Mouse (Mus musculus) heart, embryonic 12.5 days (tissue): ENCODE measurements around the gene Cuedc2. TPM values are rescaled to one million over a fixed set of nuclear protein-coding genes. Genes with fewer than 3 reads are reported as not detected.
A peak's percentile ranks its signal among the peaks of the same experiment; 100 is the strongest.

Experiments
- ATAC-seq: fragments of 200-750 bp; cut with Nextera tagmentation; 2 replicates; pipeline ENCODE4 v1.8.0; 2017; ENCODE audit warnings: moderate TSS enrichment, moderate library complexity; ENCODE audit not compliant: insufficient number of reproducible peaks, low FRiP score
- H3K27ac ChIP-seq: fragments of 300-500 bp; sonication (generic); 2 replicates; pipeline ENCODE4 v1.5.1; 2016; ENCODE audit warnings: mild to moderate bottlenecking, moderate library complexity; ENCODE audit not compliant: poor library complexity, severe bottlenecking
- H3K27me3 ChIP-seq: fragments of 300-500 bp; sonication (generic); replicated peaks from 2 replicates; pipeline ENCODE4 v1.6.1; 2016; ENCODE audit warnings: mild to moderate bottlenecking, moderate library complexity
- H3K36me3 ChIP-seq: fragments of 300-500 bp; sonication (generic); 2 replicates; pipeline ENCODE4 v1.6.1; 2016; ENCODE audit warnings: mild to moderate bottlenecking, moderate library complexity
- H3K4me1 ChIP-seq: fragments of 300-500 bp; sonication (generic); replicated peaks from 2 replicates; pipeline ENCODE4 v1.6.1; 2016; ENCODE audit warnings: mild to moderate bottlenecking
- H3K4me2 ChIP-seq: fragments of 300-500 bp; sonication (generic); 2 replicates; pipeline ENCODE4 v1.6.1; 2016; ENCODE audit warnings: mild to moderate bottlenecking, moderate library complexity
- H3K4me3 ChIP-seq: fragments of 300-500 bp; sonication (generic); 2 replicates; pipeline ENCODE4 v1.5.1; 2016; ENCODE audit warnings: mild to moderate bottlenecking
- H3K9ac ChIP-seq: fragments of 300-500 bp; sonication (generic); 2 replicates; pipeline ENCODE4 v1.6.1; 2016; ENCODE audit warnings: mild to moderate bottlenecking, moderate library complexity
- H3K9me3 ChIP-seq: fragments of 300-500 bp; sonication (generic); replicated peaks from 2 replicates; pipeline ENCODE4 v1.6.1; 2016; ENCODE audit warnings: mild to moderate bottlenecking, moderate library complexity
- WGBS: fragments of 180-500 bp; shearing (Covaris S2); methylation state at CpG from one replicate; pipeline ENCODE4 v1.1.7; 2016; 5-methylcytosine and 5-hydroxymethylcytosine counted together
- polyA plus RNA-seq: library from polyadenylated mRNA; unstranded; fragments of >200 nt; fragmentation: Nextera tagmentation; extraction: Ambion mirVana; gene quantifications from 2 replicates; pipeline ENCODE4 v1.2.1, GENCODE M21; 2016

Cuedc2 gene
- polyA plus RNA-seq, 1 experiment from 2014 or later = 116 TPM

DNA sequence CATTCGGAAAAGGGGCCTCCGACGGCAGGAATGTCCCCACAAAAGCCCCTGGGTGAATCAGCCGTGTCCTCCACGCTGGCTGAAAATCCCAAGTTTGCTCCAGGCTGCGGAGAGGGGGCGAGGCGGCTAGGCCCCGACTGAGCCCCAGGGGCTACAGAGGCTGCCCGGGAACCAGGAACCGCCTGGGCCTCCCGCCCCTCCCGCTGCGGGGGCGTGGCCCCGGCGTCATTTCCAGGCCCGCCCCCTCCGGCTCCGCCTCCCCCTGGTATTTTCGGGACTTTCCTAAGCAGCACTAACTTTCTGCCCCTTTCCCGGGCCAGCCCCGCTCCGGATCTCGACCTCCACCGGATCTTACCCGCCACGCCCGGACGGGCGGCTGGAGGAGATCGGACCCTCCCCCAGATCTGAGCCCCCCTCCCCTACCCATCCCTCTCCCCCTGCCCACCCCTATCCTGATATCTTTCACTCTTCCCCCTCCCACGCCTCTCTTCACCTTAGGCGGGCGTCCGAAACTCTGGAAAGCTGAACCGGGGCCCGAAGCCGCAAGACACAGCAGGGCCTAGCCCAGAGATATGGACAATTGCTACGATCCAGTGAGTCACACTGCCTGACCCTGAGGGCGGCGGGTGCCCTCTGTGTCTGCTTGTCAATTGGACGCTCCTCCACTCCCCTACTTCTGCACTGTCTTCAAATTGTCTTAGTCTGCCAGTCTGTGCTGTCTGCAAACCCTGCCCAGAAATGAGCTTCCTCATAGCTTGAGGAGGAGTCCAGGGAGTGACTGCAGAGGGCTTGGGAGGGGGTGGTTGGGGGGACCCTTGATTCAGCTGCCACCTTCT is 32.9 kb downstream of the Cuedc2 start:
- Histone ChIP-seq H3K27me3 (peaks cover 33% of the 10 kb centered on the region), H3K36me3 (peaks cover 22% of the 10 kb centered on the region), H3K4me3 (peak overlapping the region; percentile 81), H3K4me2 (peak overlapping the region; percentile 99), H3K4me1 (peaks cover 25% of the 10 kb centered on the region), H3K9ac (peak overlapping the region; percentile 82), H3K27ac (peak overlapping the region; percentile 69), H3K9me3 (no peaks in the 10 kb centered on the region)
- WGBS = under 1% methylated on average over 42 of the region's 43 CpGs
- ATAC-seq = peak; percentile 86

GRCm38 (mm10) chr19:46304908-46305333 is 33.6 kb downstream of the Cuedc2 start:
- Histone ChIP-seq H3K27me3 (peaks cover 26% of the 10 kb centered on the region), H3K27ac (peak overlapping the region; percentile 69), H3K9ac (peak overlapping the region; percentile 82), H3K4me2 (peak overlapping the region; percentile 99), H3K4me3 (peak overlapping the region; percentile 81), H3K4me1 (peaks cover 25% of the 10 kb centered on the region), H3K9me3 (no peaks in the 10 kb centered on the region), H3K36me3 (peaks cover 15% of the 10 kb centered on the region)
- WGBS = under 1% methylated on average over 34 of the region's 34 CpGs
- ATAC-seq = peak; percentile 39

GRCm38 (mm10) chr19:46304216-46304841 is 34.2 kb downstream of the Cuedc2 start, which contains the start of gene Nfkb2:
Gene Nfkb2, plus strand, starts transcription at chr19:46304320.
- Histone ChIP-seq H3K4me3 (peak within 1 kb of the TSS; percentile 81), H3K27me3 (peaks cover 21% of the 10 kb centered on the region), H3K4me2 (peak within 1 kb of the TSS; percentile 99), H3K9ac (peak within 1 kb of the TSS; percentile 82), H3K27ac (peak within 1 kb of the TSS; percentile 79), H3K36me3 (peaks cover 11% of the 10 kb centered on the region), H3K4me1 (peaks cover 25% of the 10 kb centered on the region), H3K9me3 (no peaks in the 10 kb centered on the region)
- under 1% methylated on average over 39 of the region's 39 CpGs for WGBS
- ATAC-seq = peak; percentile 86

DNA sequence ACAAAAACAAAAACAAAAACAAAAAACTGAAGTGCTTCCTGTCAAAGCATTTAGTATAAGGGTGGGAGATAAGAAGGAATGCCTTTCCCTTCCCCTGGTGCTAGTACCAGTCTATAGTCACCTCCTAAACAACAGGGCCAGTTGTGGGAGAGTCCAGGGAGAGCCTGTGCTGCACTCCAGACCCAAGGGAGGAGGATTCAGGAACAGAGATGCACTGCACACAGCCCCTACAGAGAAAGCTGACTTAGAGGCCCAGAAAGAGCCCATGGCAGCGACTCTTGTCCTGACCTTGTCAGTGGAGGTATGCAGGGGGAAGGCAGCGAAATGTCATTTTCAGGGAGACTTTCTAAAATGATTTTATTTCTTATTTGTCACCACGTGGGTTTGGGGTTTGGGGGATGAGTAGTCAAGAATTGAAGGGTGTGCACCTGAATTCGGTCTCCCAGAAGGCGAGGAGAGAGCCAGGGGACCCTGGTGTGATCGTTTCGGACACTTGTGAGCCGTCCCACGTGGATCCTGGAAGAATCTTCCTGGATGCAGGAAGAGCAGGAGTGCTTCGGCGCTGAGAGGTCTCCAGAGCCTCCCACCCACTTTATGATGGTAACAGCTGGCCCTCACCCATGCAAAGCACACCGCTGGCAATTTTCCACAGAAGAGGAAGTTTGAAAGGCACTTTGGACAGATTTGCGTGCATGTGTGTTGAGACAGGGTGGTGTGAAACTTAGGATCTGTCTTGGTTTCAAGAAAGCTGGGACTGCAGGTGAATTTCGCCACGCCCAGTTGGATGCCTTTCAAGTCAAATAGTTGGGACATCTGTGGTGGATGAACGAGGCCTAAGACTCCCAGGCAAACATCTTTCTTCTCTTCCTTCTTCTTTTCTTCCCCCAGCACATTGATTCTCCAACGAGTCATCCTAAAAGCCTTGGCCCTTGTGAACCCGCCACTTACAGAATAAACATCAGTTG is 35.0 kb downstream of the Cuedc2 start:
- H3K27me3 ChIP-seq = peaks cover 19% of the 10 kb centered on the region
- peak overlapping the region; percentile 81 for H3K4me3 ChIP-seq
- H3K9ac ChIP-seq = peak overlapping the region; percentile 82; the same call in 1 of the 2 replicates
- ATAC-seq = no peak
- H3K9me3 ChIP-seq = no peaks in the 10 kb centered on the region
- peak overlapping the region; percentile 99 for H3K4me2 ChIP-seq
- H3K27ac ChIP-seq = peak overlapping the region; percentile 79; the same call in 1 of the 2 replicates
- H3K4me1 ChIP-seq = peaks cover 20% of the 10 kb centered on the region
- WGBS = 55% methylated on average over 18 of the region's 18 CpGs
- peaks cover 11% of the 10 kb centered on the region for H3K36me3 ChIP-seq

DNA sequence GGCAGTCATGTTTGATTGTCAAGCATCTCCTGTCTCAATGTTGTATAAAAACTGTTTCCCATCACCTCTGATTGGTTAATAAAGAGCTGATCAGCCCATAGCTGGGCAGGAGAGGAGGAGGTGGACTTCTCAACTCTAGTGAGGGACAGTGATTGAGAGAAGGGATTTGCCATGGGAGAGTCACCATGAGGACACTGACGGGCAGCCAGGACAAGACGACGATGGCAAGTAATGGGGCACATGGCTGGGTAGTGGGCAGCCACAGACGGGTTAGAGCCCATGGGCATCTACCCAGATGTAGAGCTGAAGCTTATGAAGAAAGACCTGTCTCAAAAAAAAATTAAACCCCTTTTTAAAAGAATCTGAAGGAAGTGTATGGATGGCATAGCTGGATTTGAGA is 36.0 kb downstream of the Cuedc2 start:
- no peak overlapping the region for H3K4me3 ChIP-seq
- peaks cover 9% of the 10 kb centered on the region for H3K27me3 ChIP-seq
- no peak overlapping the region for H3K27ac ChIP-seq
- no peaks in the 10 kb centered on the region for H3K9me3 ChIP-seq
- ATAC-seq = no peak
- H3K4me1 ChIP-seq = peaks cover 18% of the 10 kb centered on the region
- no peak overlapping the region for H3K4me2 ChIP-seq
- WGBS = 85% methylated on average over 4 of the region's 4 CpGs
- no peak overlapping the region for H3K9ac ChIP-seq
- peaks cover 3% of the 10 kb centered on the region for H3K36me3 ChIP-seq

DNA sequence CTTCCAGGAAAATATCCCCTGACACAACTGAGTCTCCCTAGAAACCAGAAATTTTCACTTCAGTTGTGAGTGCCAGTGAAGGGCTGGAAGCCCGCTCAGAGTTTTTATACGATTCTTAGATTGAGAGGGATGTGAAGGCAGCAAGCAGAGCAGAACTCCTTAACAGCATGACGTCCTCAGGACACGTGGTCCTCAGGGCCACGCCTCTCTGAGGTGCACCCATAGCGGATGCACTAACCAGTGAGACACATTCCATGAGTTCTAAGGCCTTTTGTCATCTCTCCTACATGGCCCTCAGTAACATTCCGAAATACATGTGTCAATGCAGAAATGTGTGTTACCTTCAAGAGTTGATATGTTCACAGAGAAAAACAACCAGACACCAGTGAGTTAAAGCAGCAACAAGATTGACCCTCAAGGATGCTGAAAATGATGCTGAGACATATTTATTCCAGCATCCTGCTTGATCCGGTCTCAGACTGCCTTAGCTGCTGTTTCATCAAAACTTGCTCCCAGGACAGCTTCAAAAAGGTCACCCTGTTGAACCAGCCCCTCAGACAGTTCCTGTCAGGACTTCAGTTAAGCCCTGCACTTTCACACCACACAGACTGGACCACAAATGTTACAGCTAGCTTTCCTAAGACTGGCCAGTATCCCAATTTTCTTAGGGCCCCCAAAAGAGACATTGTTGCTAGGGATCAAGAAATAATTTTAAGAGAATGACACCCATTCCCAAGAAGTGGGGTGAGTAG is 38.0 kb downstream of the Cuedc2 start:
- Histone ChIP-seq H3K4me2 (no peak overlapping the region), H3K9me3 (no peaks in the 10 kb centered on the region), H3K27me3 (no peaks in the 10 kb centered on the region), H3K4me1 (peaks cover 10% of the 10 kb centered on the region; the same call in 1 of the 2 replicates), H3K27ac (no peak overlapping the region), H3K9ac (no peak overlapping the region), H3K36me3 (no peaks in the 10 kb centered on the region), H3K4me3 (no peak overlapping the region)
- 36% methylated on average over 8 of the region's 8 CpGs for WGBS
- no peak for ATAC-seq

DNA sequence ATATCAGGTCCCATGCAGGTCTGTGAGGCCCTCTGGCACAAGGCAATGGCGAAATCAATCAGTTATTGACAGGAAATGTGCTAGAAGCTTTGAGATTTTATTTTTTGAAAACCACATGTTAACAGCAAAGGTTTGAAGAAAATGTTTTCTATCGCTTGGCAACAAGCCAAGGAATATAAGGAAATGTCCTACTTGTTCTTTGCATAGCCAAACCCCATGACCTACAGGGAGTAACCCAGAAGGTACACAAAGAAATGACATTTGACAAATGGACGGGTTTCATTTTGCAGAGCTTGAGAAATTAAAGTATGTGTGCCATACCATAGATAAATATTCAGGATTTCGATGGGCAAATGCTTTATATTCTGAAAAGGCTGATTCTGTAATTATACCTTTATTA is 41.6 kb downstream of the Cuedc2 start:
- Histone ChIP-seq H3K36me3 (no peaks in the 10 kb centered on the region), H3K4me1 (no peaks in the 10 kb centered on the region), H3K4me3 (no peak overlapping the region), H3K4me2 (no peak overlapping the region), H3K9ac (no peak overlapping the region), H3K9me3 (no peaks in the 10 kb centered on the region), H3K27me3 (peaks cover 12% of the 10 kb centered on the region), H3K27ac (no peak overlapping the region)
- ATAC-seq = no peak
- WGBS = 55% methylated on average over 4 of the region's 4 CpGs

DNA sequence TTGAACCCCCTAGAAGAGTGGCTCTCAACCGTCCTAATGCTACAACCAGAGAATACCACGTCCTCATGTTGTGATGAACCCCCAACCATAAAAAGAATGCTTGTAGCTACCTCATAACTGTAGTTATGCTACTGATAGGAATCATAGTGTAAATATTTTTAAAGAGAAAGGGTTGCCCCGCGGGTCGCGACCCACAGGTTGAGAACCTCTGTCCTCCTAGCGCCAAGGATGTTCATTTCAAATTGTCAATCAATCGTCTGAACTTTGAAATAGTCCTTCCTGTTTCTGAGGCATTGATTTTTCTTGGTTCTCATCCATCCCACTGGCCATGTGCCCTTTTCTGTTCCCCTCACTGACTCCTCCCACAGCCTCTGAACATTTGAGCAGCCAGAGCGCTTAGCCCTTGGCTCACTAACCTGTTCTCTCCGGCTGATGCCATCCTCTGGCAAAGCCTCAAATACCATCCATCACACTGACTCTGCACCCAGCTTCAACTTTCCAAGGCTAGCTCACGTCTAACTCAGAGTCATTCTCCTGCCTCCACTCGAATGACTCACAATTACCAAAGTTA is 47.9 kb downstream of the Cuedc2 start:
- Histone ChIP-seq H3K4me2 (no peak overlapping the region), H3K4me1 (no peaks in the 10 kb centered on the region), H3K4me3 (no peak overlapping the region), H3K27ac (no peak overlapping the region), H3K27me3 (peaks cover 12% of the 10 kb centered on the region), H3K9me3 (no peaks in the 10 kb centered on the region), H3K9ac (no peak overlapping the region), H3K36me3 (peaks cover 20% of the 10 kb centered on the region)
- WGBS = 56% methylated on average over 12 of the region's 12 CpGs
- ATAC-seq = no peak

- no peak overlapping the region for H3K27ac ChIP-seq
- peaks cover 48% of the 10 kb centered on the region for H3K36me3 ChIP-seq
- no peaks in the 10 kb centered on the region for H3K4me1 ChIP-seq
- H3K9me3 ChIP-seq = no peaks in the 10 kb centered on the region
- 84% methylated on average over 3 of the region's 3 CpGs for WGBS
- peaks cover 2% of the 10 kb centered on the region; the same call in 1 of the 2 replicates for H3K27me3 ChIP-seq
- no peak overlapping the region for H3K4me3 ChIP-seq
- no peak overlapping the region for H3K4me2 ChIP-seq
- H3K9ac ChIP-seq = no peak overlapping the region
- no peak for ATAC-seq
These were observed 50.9 kb downstream of the Cuedc2 start for GRCm38 (mm10) chr19:46287566-46287965.

GRCm38 (mm10) chr19:46286926-46287325 is 51.6 kb downstream of the Cuedc2 start:
- Histone ChIP-seq H3K9me3 (no peaks in the 10 kb centered on the region), H3K27me3 (no peaks in the 10 kb centered on the region), H3K9ac (no peak overlapping the region), H3K4me1 (no peaks in the 10 kb centered on the region), H3K36me3 (peaks cover 55% of the 10 kb centered on the region), H3K4me2 (no peak overlapping the region), H3K27ac (no peak overlapping the region), H3K4me3 (no peak overlapping the region)
- ATAC-seq = no peak
- whole genome bisulfite sequencing = 84% methylated on average over 3 of the region's 3 CpGs
